Mouse (Mus musculus) heart, postnatal 4 days (tissue): Measurements from ENCODE around the gene Sugt1. TPM values are rescaled to one million over a fixed set of nuclear protein-coding genes. Genes with fewer than 3 reads are reported as not detected.
A peak's percentile ranks its signal among the peaks of the same experiment; 100 is the strongest.

ENCODE experiments used
- DNase-seq: peaks from one replicate; pipeline ENCODE4 v3.0.0; 2021
- microRNA-seq, 2 experiments: library from miRNA; unstranded; fragments of <30 nt; microRNA quantifications; one replicate each; pipeline ENCODE4 v1.2.0; 2021 to 2022
- total RNA-seq, 2 experiments: library from RNA; stranded (reverse); gene quantifications; 2 replicates each; pipeline ENCODE4 v1.2.3; 2021

Gene Sugt1
- total RNA-seq, 2 experiments from 2014 or later, result 99.3 to 107 TPM

- no peak for DNase-seq
These were observed 90.6 kb downstream of the Sugt1 start for GRCm38 (mm10) chr14:79677891-79678687.

GRCm38 (mm10) chr14:79680652-79681051, 93.2 kb downstream of the Sugt1 start:
- peak; percentile 21 for DNase-seq

Small RNAs within 50 kb of the gene (microRNA-seq; reads per million reads assigned to microRNA genes)
- gene Gm27857, result 0 reads per million in 2 experiments

Other genes with a start within 250 kb of the Sugt1 start
- gene Naa16, start 196.9 kb upstream of the Sugt1 start, total RNA-seq, result 10 to 100 TPM; 14.9 to 15.0 TPM
- gene Mtrf1, start 189.9 kb upstream of the Sugt1 start, total RNA-seq, result 1 to 10 TPM; 4.2 to 4.8 TPM
- 10 to 100 TPM; 11.0 to 11.1 TPM for gene Kbtbd7, start 161.2 kb upstream of the Sugt1 start, total RNA-seq
- 1 to 10 TPM in 1 of 2 experiments, under 1 TPM in 1; 0.95 to 1.5 TPM for gene Kbtbd6, start 135.9 kb upstream of the Sugt1 start, total RNA-seq
- 10 to 100 TPM; 20.3 to 22.5 TPM for gene Elf1, start 106.5 kb upstream of the Sugt1 start, total RNA-seq
- gene Wbp4, start 106.2 kb upstream of the Sugt1 start, total RNA-seq, result 10 to 100 TPM; 24.7 to 25.8 TPM
- gene Cnmd, start 74.5 kb downstream of the Sugt1 start, total RNA-seq, result under 1 TPM in 1 of 2 experiments, not detected in 1; 0.43 TPM
- gene Pcdh8, start 183.6 kb downstream of the Sugt1 start, total RNA-seq, result under 1 TPM in 1 of 2 experiments, not detected in 1; 0.19 TPM